Mouse (Mus musculus) lung, postnatal 0 days (tissue): ENCODE measurements at regions not wholly inside any gene's neighbourhood (a gene's known extent, or its start where the extent isn't known, plus 50 kb on each side); places are given as distances from the start of the nearest gene placed in this dataset.

ENCODE experiments used
- CTCF ChIP-seq: IDR thresholded peaks from 2 replicates; pipeline ENCODE4 v1.5.1; 2016; ENCODE audit warnings: antibody characterized with exemption, mild to moderate bottlenecking
- EP300 ChIP-seq: IDR thresholded peaks from 2 replicates; pipeline ENCODE4 v1.6.1; 2016; ENCODE audit warnings: antibody characterized with exemption, mild to moderate bottlenecking, control low read depth

DNA sequence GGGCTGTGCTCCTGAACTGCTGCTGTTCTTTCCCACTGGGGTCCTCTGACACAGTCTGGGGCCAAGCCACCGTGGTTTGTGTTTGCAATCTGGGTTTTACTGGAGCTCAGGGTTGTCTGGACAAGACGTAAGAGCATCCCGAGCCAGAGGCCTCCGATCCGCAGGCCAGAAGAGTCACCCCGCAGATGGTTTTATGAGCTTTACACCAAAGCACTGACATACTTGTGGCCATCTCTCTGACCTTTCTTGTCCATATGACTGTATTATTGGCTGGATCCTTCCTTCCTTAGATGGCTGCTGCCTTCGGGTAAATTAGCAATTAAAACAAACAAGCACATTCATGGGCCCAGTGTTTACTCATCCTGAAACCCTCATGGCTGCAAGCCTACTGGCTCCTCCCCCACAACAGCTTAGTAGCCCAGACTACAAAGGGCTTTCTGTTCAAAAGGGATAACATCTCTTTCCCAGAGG lies 578.4 kb downstream of the Gm826 start:
- TF ChIP-seq CTCF (no peak), EP300 (no peak)
